Mouse (Mus musculus): Measurements from ENCODE around the gene Adra2c.

Gene Adra2c

DNA sequence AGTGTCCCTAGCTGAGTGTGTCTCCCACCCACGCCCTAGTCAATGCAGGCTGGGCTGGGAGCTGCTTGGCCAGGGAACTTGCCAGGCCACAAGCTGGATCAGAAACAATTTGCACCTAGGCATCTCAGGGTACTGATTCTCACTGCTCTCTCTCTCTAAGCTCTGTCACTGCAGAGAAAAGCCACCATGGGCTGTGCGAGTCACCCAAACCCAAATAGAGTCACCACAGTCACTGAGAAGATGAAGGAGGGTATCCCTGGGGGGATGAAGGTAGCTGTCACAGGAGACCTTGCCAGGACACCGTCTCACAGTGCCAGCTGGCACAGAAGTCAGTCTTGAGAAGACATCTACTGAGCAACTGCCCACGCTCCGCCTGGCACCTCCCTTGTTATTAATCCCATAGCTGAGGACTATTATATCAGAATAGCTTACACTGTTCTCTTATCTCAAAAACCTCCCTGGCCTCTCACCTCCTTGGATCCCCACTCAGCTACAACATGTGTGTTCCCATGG, 33.7 kb downstream of the Adra2c start:
- no peak for DNase-seq (ENCODE audit: low read depth)

DNA sequence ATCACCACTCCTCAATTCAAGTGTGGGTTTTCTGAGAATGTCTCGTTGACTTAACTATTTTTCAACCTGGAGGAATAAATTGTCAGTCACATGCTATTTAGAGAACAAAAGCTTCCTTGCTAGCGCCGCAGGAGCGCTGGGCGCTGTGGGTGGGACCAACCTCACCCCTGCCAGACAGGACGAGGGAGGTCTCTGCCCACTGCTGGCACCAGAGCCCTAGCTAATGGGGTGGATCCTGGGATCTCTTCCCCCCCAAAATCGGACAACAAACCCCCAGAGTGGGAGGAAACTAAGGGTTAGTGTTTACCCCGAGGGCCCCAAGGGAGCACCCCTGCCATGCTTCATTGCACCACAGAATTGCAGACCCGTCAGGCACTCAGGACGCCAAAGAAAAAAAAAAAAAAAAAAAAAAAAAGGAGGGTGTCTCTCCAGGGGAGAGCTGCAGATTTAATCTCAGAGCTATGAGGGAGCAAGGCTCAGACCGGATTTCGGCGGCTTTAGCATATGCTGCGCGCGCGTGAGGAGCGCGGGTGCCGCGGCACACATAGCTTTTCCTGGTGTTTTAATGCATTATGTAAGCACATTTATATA, 35.2 kb downstream of the Adra2c start:
- peak; percentile 3 for DNase-seq (ENCODE audit: low read depth)

GRCm38 (mm10) chr5:35313826-35314586, 35.9 kb downstream of the Adra2c start:
- no peak for DNase-seq (ENCODE audit: low read depth)

DNA sequence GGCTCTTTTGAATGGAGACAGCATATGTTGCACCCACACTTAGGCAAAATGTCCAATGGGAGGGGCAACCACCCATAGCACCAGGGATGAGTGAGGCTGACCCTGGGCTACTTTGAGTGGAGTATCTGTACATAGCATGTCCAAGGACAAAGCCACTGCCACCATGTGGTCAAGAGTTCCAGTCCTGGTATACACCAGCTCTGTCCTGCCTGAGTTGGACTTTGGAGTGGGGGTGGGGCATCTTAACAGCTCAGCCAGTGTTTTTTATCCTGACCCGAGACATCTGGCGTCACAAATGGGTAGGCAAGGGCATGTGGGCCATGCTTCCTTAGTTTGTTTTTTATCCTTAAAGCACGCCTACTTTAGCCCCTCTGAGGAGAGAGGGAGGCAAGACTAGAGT, 36.5 kb downstream of the Adra2c start:
- DNase-seq (ENCODE audit: low read depth): no peak

DNA sequence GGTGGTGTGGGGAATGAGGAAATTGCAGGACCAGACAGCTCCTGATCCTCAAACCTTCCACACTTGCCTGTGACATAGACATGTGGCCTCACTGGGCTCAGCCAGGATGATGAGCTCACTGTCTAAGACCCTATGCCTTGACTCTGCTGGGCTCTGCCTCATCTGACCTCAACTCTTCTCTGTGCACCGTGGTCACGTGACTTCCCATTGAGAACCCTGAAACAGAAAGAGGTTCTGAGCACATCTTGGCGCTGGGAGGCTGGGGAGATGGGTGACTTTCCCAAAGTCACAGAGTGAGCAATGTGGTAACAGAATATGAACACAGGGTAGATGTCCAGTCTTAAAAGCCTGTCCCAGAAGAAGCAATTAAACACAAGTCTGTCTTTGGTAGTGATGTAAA, 37.1 kb downstream of the Adra2c start:
- no peak for DNase-seq (ENCODE audit: low read depth)

DNA sequence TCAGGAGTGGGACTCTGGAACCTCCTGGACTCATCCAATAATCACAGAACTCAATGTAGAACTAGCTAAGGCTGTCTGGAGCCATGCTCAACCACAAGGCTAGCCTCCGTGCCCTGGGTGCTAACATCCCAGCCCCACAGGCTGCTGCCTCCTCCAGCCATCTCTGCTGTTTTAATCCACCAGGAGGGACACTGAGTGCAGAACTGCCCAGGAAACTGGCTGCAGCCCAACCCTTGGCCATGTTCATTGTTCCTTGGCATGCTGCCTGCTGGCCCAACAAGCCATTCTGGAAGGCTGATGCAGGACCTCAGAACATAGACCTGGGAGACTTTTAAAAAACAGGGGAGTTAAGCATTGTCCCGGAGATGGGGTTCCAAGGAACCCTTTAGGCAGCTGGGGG, 42.5 kb downstream of the Adra2c start:
- DNase-seq (ENCODE audit: low read depth): peak; percentile 59

DNA sequence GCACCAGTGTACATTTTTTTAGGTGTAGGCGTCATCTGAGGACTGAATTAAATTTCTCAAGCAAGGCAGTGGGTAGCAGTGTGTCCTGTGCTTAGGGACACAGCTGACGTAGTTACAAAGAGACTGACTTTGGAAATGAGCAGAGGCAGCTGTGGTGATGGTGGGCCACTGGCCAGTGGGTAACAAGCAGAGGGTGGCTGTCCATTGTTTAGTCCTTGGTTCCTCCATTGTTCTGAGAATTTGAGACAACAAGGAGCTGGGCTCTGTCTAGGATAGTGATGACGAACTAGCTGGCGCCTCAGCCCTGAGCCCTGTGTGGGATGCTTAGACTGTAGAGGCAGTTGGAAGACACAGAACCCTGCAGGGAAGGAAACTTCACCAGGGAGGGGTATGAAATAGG, 52.7 kb downstream of the Adra2c start:
- no peak for DNase-seq (ENCODE audit: low read depth)
